Mouse (Mus musculus): ENCODE measurements around the gene Chat.

DNA sequence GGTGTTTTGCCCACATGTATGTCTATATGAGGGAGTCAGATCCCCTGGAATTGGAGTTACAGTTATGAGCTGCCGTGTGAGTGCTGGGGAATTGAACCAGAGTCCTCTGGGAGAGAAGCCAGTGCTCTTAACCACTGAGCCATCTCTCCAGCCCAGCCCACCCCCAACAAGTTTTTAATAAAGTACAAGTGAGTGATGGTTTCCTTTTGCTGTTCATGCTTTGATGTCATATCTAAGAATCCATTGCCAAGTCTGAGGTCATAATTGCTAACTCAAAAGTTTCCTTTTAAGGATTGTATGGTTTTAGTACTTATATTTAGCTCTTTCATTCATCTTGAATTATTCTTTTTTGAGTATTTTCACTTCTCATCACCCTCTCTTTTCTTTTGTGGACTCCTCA lies 38.1 kb upstream of the Chat start:
- TF ChIP-seq CTCF (IDR thresholded peaks at IDR 0.05; ENCODE audit: extremely low read depth, insufficient read length, insufficient replicate concordance, low read depth, low read length) (no peak), POLR2A (IDR thresholded peaks at IDR 0.05; ENCODE audit: low read depth, low read length) (no peak)
